Mouse (Mus musculus) cerebellum, postnatal 25 days (tissue): ENCODE data around the gene Scnn1b.
A peak's percentile ranks its signal among the peaks of the same experiment; 100 is the strongest.

Source experiments
- DNase-seq, 2 experiments: peaks; one replicate each; pipeline ENCODE4 v3.0.0; 2021; ENCODE audit warnings: mixed read lengths in 2 of 2

Scnn1b gene

DNA sequence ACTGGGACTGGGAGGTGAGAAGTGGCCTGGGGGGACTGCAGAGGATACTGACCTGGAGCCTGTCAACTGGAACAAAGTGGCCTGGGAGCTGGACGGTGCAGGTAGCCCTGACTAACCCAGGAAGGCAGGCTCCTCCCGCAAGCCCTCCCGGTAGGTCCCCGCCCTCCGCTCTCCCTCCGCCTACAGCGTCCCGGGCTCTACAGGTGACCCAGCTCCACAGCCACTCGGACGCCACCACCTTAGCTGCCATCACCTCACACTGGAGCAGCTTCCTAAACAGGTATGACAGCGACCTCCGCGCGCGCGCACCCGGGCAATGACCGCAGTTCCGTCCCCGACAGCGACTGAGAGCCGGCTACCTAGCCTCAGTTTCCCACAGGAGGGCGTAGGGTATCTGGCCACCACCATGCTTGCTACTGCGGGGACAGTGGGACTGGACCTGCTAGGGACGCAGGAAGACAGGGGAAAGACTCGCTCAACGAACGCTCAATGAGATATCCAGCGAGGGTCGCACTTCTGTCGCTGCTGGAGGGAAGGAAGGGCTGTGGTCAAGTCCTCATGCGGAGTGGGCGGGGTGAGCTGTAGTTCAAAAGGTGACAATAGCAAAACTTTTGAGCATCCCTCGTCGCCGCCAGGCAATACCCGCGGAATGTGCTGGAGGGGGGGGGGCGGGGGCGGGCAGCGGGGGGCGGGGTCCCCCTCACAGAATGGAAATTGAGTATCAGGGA is at the start of gene Scnn1b:
Gene Scnn1b, plus strand, starts transcription at position 181 of the 728 bp plus-strand sequence.
- DNase-seq, result peak; percentile 14 to 28

- no peak for DNase-seq
These were observed 43.2 kb upstream of the Scnn1b start for GRCm38 (mm10) chr7:121821632-121822031.

DNA sequence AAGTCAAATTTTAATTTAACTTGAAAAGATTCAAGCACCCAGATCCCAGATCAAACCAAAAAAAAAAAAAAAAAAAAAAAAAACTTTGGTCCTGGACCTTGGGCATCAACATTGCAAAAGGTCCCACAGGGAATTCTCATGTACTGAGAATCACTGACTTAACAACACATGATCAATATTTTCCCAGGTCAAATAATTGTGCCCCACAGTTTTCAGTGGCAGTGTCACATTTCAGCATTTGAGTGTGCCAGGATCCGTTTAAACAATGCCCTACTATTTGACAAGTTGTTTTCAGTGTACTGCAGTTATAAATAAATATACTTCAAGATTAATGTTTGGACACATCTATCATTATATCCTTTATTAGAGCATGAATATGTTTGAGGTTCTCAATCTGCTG is 36.4 kb upstream of the Scnn1b start:
- DNase-seq, result no peak

DNA sequence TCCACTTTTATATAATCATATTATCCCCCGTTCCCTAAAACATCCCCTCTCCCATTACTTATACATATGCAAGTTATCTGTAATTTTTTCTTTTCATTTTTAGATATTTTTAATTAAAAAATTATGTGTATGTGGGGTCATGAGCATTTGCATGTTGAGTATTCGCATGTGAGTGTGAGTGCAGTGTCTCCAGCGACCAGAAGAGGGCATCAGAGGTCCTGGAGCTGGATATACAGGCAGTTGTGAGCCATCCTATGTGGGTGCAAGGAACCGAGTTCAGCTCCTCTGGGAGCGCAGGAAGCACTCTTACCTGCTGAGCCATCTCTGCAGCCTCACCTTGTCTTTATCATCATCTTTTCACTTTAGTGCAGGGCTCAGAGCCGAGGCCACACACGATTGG is 29.4 kb upstream of the Scnn1b start:
- DNase-seq, result no peak

GRCm38 (mm10) chr7:121836827-121837226 is 28.0 kb upstream of the Scnn1b start:
- no peak for DNase-seq

- peak; percentile 37 to 45 for DNase-seq
These were observed 24.0 kb upstream of the Scnn1b start for GRCm38 (mm10) chr7:121840810-121841209.

GRCm38 (mm10) chr7:121842234-121842633 is 22.6 kb upstream of the Scnn1b start:
- DNase-seq, result no peak

DNA sequence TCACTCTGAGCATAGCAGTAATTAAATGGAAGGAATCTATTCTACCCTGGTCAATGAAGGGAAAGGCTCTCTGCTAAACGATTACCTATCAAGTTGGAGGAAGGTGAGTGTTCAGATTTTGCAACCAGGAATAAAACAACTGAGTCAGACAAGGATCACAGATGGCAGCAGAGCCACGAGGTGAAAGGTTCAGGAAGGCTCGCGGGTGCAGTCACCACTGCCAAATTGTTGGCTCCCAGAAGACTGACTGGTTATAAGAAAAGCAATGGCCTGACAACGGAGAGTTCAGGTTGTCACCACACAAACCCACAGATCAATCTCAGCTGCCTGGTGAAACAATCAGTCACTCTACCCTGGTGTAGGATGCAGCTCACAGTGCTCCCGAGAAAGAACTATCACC is 18.9 kb upstream of the Scnn1b start:
- DNase-seq, result no peak

DNA sequence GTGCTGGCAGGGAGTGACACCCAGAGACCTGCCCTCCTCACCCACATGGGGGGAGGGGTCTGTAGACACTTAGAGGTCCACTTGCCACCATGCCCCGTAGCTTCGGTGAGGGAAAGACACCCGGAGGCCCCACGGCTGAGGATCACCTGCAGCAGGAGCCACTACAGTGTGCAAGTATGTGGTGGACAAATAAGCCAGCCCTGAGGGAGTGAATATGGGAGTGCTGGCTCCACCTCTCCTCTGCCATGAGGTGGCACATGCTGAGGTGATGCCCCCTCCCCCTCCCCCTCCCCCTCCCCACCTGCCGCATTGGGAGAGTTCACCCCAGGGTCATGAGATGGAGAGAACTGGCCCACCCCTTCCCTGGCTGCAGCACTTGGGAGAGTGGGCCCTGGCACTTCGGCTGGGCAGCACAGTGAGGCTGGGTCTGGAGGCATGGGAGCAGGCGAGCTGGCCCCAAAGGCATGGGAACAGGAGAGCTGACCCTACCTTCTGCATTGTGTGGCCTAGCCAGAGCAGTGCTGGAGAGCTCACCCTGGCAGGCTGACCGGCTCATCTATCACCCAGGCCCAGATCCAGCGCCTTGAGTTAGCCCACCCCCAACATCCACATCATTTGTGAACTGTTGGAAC is 16.2 kb upstream of the Scnn1b start:
- DNase-seq, result no peak

GRCm38 (mm10) chr7:121857177-121857884 is 7.5 kb upstream of the Scnn1b start:
- DNase-seq, result no peak

- peak in 1 of 2 experiments; percentile 20 for DNase-seq
These were observed 5.9 kb upstream of the Scnn1b start for GRCm38 (mm10) chr7:121858939-121859338.

- no peak for DNase-seq
These were observed 6.8 kb downstream of the Scnn1b start for GRCm38 (mm10) chr7:121871631-121872030.

DNA sequence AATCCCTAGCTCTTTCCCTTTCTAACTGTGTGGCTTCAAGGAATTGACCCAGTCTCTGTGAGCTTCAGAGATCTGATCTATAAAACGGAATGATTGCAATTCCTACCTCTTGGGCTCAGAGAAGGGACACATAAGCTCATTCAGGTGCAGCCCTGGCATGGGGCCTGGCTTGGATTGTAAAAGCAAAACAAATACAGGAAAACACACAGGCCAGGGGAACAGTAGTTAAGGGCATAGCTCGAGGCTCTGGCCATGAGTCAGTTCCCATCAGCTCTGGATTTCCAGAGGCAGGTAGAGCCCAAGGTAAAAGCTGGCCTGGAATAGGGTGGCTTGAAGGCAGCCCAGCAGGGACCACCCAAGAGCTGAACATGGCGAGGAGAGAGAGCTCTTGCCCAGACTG is 9.2 kb downstream of the Scnn1b start:
- no peak for DNase-seq

- DNase-seq, result no peak
These were observed 9.9 kb downstream of the Scnn1b start for GRCm38 (mm10) chr7:121874784-121875183.

DNA sequence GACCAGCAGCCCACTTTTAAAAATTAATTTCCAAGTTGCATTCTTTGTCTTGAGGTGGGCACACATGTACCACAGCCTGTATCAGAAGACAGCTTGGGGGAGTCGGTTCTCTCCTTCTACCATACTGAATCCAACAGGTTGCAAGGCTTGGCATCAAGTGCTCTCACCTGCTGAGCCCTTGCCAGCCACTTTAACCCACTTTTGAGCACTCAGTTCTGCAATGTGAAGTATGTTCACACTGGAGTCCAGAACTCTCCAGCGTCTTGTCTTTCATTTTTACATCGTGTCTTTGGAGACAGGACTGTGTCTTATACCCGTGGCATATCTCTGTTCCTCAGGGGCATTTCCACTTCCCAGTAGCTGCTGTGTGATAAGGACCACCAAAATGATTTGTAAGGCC is 15.4 kb downstream of the Scnn1b start:
- no peak for DNase-seq

DNA sequence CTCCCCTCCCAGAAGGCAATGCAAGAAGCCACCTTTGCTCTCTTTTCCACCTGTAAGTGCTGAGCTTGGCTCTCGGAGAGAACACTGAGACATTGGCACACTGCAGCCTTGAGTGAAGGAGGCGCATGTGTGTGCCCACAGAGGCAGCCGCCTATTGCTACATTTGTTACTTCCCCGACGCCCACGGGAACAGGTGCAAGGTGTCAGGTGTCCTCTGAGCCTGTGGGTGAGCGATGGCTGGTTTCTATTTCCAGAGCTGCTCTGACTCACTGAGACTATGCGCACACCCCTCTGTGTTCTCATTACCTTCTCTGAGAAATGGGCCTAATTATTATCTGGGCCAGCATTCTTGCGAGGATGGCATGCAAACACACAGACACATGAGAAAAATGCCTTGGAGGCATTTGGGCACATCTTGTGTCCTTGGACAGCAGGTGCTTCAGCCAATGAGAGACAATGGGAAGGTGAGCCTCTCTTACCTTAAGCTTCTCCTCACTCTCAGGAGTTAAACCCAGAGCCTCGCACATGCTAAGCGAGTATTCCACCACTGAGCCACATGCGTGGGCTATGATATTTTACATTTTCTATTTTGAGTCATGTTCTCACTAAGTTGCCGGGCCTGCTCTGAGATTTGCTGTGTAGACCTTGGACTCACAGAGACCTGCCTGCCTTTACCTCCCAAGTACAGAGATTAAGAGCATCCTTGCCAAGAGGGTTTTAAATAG is 26.0 kb downstream of the Scnn1b start:
- DNase-seq, result no peak

DNA sequence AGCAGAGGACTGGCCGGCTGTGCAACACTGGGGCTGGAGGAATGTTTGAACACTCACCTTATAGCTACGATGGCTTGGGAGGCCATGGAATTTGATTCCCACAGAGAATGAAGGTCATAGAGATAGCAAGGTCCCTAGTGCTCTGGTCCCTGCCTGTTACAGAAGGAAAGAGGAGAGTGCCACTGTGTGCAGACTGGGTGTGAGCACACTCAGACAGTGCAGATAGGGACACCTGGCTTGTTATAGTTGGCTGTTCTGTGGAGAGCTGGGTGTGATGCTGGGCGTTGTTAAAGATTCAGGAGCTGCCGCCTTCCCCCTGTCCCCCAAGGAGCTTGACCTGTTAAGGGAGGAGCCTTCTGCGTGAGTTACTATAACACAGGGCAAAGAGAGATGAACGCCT is 31.9 kb downstream of the Scnn1b start:
- DNase-seq, result no peak

- peak; percentile 77 to 82 for DNase-seq
These were observed 34.5 kb downstream of the Scnn1b start for GRCm38 (mm10) chr7:121899311-121899710.

DNA sequence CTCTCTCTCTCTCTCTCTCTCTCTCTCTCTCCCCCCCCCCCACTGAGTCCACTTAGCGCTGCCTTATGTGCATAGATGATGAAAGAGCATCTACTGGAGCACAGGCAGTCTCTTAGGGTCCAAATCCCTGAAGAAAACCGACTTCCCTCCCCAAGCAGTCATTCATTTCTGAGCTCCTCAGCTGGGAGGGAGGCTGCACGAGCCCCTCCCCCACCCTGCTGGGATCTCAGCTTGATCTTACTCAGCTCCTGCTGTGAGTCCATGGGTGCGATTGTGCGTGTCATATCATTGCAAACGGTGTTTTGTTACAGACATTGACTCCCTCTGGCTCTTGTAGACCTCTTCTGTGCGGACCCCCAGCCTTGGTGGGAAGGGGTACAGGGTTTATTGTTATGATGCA is 35.1 kb downstream of the Scnn1b start:
- peak; percentile 25 to 43 for DNase-seq

GRCm38 (mm10) chr7:121902757-121903411 is 38.0 kb downstream of the Scnn1b start:
- no peak for DNase-seq

GRCm38 (mm10) chr7:121906879-121907278 is 42.0 kb downstream of the Scnn1b start:
- peak in 1 of 2 experiments; percentile 29 for DNase-seq

GRCm38 (mm10) chr7:121912250-121912649 is 47.4 kb downstream of the Scnn1b start:
- DNase-seq, result no peak

DNA sequence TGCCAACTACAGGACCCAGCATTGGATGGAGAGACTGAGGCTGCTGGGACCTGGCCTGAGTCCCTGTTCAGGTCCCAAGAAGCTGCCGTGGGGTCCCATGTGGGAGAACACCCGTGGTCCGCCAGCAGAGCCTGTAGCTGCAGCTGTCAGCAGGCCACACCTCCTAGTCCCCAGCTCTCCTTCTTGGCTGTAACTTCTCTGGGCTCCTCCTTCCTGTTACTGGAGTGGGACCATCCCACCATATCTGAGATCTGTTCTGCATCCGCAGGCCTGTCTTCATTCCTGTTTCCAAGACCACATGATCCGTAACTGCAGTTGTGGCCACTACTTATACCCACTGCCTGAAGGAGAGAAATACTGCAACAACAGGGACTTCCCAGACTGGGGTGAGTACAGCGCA is 49.1 kb downstream of the Scnn1b start:
- no peak for DNase-seq
